Mouse (Mus musculus): ENCODE results near the gene Dyx1c1. TPM values are rescaled to one million over a fixed set of nuclear protein-coding genes. Genes with fewer than 3 reads are reported as not detected.

Gene Dyx1c1
- polyA plus RNA-seq, 1 experiment from 2014 or later, result 1.5 TPM

DNA sequence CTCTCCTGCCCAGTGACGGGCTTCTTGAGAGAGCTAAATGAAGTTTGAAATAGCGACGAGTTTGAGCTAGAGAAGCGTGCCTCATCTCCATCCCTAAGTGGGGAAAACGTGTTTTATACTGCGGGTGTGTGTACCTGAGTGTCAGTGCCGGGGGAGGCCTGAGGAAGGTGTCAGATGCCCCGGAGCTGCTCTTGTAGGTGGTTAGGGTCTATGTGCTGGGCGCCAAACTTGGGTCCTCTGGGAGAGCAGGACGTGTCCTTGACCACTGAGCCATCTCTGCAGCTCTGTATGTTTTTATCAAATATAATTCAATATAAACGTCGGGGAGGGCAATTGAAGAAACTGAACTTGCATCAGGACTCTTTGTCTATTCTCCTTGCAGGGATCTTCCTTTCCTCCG is 14.3 kb upstream of the Dyx1c1 start:
- Histone ChIP-seq H3K4me3 (no peak overlapping the region), H3K27ac (no peak overlapping the region), H3K4me1 (no peaks in the 10 kb centered on the region), H3K9ac (no peak overlapping the region), H3K27me3 (no peaks in the 10 kb centered on the region), H3K4me2 (replicated peaks) (no peak overlapping the region), H3K36me3 (peaks cover 35% of the 10 kb centered on the region), H3K9me3 (no peaks in the 10 kb centered on the region)
- no peak for ATAC-seq (ENCODE audit: insufficient number of reproducible peaks, insufficient read depth, low FRiP score, low TSS enrichment)
- 93% methylated on average over 13 of the region's 13 CpGs for WGBS

DNA sequence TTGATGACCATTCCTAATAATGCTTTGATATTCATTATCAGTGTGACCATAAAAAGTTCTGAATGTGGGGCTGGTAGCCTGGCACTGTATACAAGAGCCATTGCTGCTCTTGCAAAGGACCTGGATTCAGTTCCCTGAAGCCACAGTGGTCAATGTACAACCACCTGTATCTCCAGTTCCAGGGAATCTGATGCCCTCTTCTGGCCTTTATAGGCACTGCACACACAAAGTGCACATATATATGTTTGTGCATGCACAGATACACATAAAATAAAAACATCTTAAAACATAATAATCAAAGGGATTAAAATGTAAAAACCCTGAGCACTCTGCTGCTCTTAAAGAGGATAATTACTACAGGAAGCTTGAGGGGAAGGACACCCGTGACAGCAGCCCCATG is 11.6 kb upstream of the Dyx1c1 start:
- no peak overlapping the region for H3K4me2 ChIP-seq (replicated peaks)
- peaks cover 35% of the 10 kb centered on the region for H3K36me3 ChIP-seq
- H3K9ac ChIP-seq, result no peak overlapping the region
- H3K4me3 ChIP-seq, result no peak overlapping the region
- H3K4me1 ChIP-seq, result no peaks in the 10 kb centered on the region
- H3K27me3 ChIP-seq, result no peaks in the 10 kb centered on the region
- H3K9me3 ChIP-seq, result no peaks in the 10 kb centered on the region
- WGBS, result 100% methylated on average over 1 of the region's 1 CpGs
- no peak overlapping the region for H3K27ac ChIP-seq
- ATAC-seq (ENCODE audit: insufficient number of reproducible peaks, insufficient read depth, low FRiP score, low TSS enrichment), result no peak

DNA sequence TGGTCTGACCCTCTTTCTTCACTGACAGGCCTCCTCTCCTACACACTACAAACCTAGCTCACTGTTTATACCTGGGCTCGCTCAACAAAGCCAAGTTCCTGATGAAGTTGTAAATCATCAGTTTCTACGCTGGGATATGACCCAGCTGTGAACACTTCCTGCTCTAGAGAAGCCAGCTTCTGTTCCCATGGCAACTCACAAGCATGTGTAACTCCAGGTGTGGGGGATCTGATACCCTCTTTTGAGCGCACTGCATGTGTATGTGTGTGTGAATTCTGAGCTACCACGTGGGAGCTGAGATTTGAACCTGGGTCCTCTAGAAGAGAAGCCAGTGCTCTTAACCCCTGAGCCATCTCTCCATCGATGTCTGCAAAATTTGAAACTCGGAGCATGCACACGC is 9.0 kb upstream of the Dyx1c1 start:
- H3K36me3 ChIP-seq, result peaks cover 28% of the 10 kb centered on the region
- H3K27me3 ChIP-seq, result no peaks in the 10 kb centered on the region
- no peaks in the 10 kb centered on the region for H3K9me3 ChIP-seq
- H3K27ac ChIP-seq, result no peak overlapping the region
- no peaks in the 10 kb centered on the region for H3K4me1 ChIP-seq
- no peak overlapping the region for H3K4me2 ChIP-seq (replicated peaks)
- H3K4me3 ChIP-seq, result no peak overlapping the region
- 69% methylated on average over 7 of the region's 7 CpGs for whole genome bisulfite sequencing
- no peak for ATAC-seq (ENCODE audit: insufficient number of reproducible peaks, insufficient read depth, low FRiP score, low TSS enrichment)
- H3K9ac ChIP-seq, result no peak overlapping the region

DNA sequence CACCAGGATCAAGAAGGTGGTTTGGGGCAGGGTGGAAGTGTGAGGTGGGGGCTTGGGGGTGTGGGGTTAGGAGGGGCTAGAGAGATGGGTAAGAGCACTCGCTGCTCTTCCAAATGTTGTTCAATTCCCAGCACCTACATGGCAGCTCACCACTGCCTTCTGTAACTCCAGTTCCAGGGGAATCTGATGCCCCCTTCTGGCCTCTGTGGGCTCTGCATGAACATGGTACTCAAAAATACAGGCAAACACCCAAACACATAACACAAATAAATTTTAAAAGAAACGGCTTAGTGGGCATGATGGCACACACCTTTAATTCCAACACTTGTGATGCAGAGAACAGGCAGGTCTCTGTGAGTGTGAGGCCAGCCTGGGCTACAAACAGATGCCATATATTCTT is 3.8 kb upstream of the Dyx1c1 start:
- no peak overlapping the region for H3K4me2 ChIP-seq (replicated peaks)
- no peaks in the 10 kb centered on the region for H3K4me1 ChIP-seq
- no peaks in the 10 kb centered on the region for H3K27me3 ChIP-seq
- H3K36me3 ChIP-seq, result no peaks in the 10 kb centered on the region
- no peak overlapping the region for H3K9ac ChIP-seq
- H3K4me3 ChIP-seq, result no peak overlapping the region
- no peak for ATAC-seq (ENCODE audit: insufficient number of reproducible peaks, insufficient read depth, low FRiP score, low TSS enrichment)
- H3K27ac ChIP-seq, result no peak overlapping the region
- WGBS, result 50% methylated on average over 2 of the region's 2 CpGs
- H3K9me3 ChIP-seq, result no peaks in the 10 kb centered on the region

DNA sequence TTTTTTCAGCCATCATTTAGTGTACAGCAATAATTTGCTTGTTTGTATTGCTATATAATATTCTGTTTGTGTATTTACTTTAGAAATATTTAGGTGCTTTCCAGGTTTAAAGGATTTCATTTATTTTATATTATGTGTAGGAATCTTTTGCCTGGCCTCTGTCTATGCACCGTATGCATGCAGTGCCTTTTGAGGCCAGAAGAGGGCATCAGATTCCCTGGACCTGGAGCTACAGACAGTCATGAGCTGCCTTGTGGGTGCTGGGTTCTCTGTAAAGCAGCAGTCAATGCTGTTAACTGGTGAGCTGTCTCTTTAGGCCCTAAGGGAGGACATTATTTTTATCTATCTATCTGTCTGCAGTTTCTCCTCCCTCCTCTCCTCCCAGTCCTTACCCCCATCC is 3.0 kb upstream of the Dyx1c1 start:
- Histone ChIP-seq H3K27me3 (no peaks in the 10 kb centered on the region), H3K4me2 (replicated peaks) (no peak overlapping the region), H3K4me3 (no peak overlapping the region), H3K4me1 (no peaks in the 10 kb centered on the region), H3K27ac (no peak overlapping the region), H3K9me3 (no peaks in the 10 kb centered on the region), H3K9ac (no peak overlapping the region), H3K36me3 (no peaks in the 10 kb centered on the region)
- WGBS, result 21% methylated on average over 1 of the region's 1 CpGs
- no peak; the same call in 1 of the 2 replicates for ATAC-seq (ENCODE audit: insufficient number of reproducible peaks, insufficient read depth, low FRiP score, low TSS enrichment)

DNA sequence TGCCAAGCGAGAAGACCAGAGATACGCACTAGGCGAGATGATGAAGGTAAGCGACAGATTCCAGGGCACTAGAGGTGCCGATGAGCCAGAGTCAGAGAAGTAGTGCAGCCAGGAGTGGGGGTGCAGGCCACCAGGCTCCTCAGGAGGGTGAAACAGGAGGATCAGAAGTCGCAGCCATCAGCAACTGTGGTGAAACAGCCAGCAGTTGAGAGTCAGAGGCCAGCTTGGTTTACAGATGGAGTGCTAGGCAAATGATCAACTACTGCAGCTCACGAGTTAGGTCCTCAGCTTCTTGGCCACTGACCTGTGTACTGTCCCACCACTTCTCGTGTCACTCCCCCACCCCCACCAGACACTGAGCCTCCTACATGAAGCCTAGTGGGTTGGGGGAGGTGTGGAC is 2.8 kb downstream of the Dyx1c1 start:
- Histone ChIP-seq H3K9ac (no peak overlapping the region), H3K9me3 (no peaks in the 10 kb centered on the region)

DNA sequence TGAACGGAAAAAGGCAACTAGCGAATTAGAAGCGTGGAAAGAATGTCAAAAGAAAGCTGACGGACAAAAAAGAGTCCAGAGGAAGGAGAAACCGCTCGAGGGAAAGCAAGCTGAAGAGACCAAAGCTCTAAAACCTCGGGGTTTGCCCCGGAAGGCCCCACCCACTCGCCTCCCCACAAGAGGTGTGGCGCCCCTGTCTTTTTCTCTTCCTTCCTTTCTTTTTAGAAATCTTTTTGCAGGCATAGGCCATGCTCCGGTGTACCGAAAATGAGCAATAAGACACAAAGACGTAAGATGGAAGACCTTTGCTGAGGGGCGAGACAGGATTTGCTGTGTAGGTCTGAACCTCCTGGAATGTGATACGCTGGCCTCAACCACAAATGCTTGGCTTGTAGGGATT is 3.4 kb downstream of the Dyx1c1 start:
- no peak for ATAC-seq (ENCODE audit: insufficient number of reproducible peaks, insufficient read depth, low FRiP score, low TSS enrichment)
- Histone ChIP-seq H3K4me1 (no peaks in the 10 kb centered on the region), H3K27ac (no peak overlapping the region), H3K27me3 (no peaks in the 10 kb centered on the region), H3K4me2 (replicated peaks) (no peak overlapping the region), H3K36me3 (no peaks in the 10 kb centered on the region), H3K4me3 (no peak overlapping the region), H3K9me3 (no peaks in the 10 kb centered on the region), H3K9ac (no peak overlapping the region)
- WGBS, result 75% methylated on average over 15 of the region's 15 CpGs

More for the DNA sequence above, 2.8 kb downstream of the Dyx1c1 start:
- Histone ChIP-seq H3K27ac (no peak overlapping the region), H3K27me3 (no peaks in the 10 kb centered on the region), H3K4me1 (no peaks in the 10 kb centered on the region), H3K36me3 (no peaks in the 10 kb centered on the region), H3K4me2 (replicated peaks) (no peak overlapping the region), H3K4me3 (no peak overlapping the region)
- ATAC-seq (ENCODE audit: insufficient number of reproducible peaks, insufficient read depth, low FRiP score, low TSS enrichment), result no peak
- WGBS, result 70% methylated on average over 8 of the region's 8 CpGs

DNA sequence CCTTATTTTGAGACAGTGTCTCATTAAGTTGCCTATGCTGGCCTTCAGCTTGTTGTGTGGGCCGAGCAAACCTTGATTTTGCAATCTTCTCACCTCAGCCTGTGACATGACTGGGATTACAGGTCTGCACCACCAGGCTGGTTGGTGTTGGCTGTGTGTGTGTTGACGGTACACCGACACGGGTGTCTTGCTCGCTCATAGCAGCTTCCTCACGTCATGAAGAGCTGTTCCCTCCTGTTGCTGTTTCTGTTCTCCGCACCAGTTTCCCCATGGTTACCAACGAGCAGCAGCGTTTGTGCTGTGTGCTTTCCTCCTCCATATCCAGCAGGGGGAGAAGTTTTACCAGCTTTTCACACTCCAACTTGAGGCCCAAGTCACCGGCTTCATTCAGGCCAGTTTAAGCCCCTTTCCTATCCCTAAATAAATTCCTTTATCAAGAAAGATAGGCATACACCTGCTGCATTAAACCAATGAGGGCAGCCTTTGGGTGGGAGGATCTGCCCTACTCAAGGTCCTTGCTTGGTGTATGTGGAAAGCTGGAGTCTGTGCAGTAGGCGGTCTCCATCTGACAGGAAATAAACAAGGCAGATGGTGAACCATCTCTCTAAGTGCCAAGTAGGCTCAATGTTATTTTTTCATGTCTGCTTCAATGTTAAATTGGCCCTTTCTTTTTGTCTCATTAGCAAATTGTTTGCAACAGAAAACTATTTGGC is 9.9 kb downstream of the Dyx1c1 start:
- no peak for ATAC-seq (ENCODE audit: insufficient number of reproducible peaks, insufficient read depth, low FRiP score, low TSS enrichment)
- H3K9me3 ChIP-seq, result no peaks in the 10 kb centered on the region
- no peaks in the 10 kb centered on the region for H3K27me3 ChIP-seq
- no peak overlapping the region for H3K4me2 ChIP-seq (replicated peaks)
- WGBS, result 31% methylated on average over 11 of the region's 11 CpGs
- H3K9ac ChIP-seq, result no peak overlapping the region
- H3K27ac ChIP-seq, result no peak overlapping the region
- no peaks in the 10 kb centered on the region for H3K4me1 ChIP-seq
- no peaks in the 10 kb centered on the region for H3K36me3 ChIP-seq
- H3K4me3 ChIP-seq, result no peak overlapping the region

DNA sequence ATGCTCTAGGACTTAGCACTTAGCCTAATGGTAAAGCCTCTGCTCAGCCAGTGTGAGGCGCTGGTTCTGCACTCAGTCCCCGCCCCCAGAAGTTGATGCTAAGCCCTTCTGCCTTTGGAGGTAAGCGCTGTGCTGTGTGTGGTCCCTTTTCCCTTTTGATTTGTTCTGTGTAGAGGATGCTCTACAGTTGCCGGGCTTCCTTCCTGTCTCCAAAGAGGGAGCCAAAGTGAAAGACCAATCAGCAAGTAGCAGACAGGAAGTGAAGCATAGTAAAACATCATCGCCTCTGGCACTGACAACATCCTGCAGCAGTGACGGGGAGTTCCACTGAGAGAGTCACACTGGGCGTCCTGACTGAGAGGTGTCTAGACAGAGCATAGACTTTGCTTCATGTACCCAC is 11.3 kb downstream of the Dyx1c1 start:
- H3K4me1 ChIP-seq, result no peaks in the 10 kb centered on the region
- H3K36me3 ChIP-seq, result no peaks in the 10 kb centered on the region
- H3K4me2 ChIP-seq (replicated peaks), result no peak overlapping the region
- no peak overlapping the region for H3K4me3 ChIP-seq
- no peak overlapping the region for H3K27ac ChIP-seq
- WGBS, result 58% methylated on average over 7 of the region's 7 CpGs
- no peak overlapping the region for H3K9ac ChIP-seq
- H3K9me3 ChIP-seq, result no peaks in the 10 kb centered on the region
- ATAC-seq (ENCODE audit: insufficient number of reproducible peaks, insufficient read depth, low FRiP score, low TSS enrichment), result no peak
- H3K27me3 ChIP-seq, result no peaks in the 10 kb centered on the region

DNA sequence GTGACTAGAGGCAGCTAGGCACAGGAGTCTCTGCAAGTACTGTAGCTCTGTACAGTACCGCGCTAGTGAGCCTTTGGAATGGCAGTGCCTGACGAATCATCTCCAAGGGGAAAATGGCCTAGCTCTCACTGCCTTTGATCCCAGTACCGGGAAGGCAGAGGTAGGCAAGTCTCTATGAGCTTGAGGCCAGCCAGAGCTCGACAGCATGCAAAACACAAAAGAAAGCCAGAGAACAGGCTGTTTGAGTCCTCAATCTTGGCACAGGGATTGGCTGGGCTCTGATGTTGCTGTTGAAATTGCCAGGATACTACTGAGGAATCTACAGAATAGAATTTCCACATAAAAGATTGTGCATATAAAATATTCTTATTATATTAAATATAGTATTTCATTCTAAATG is 13.8 kb downstream of the Dyx1c1 start:
- H3K27ac ChIP-seq, result no peak overlapping the region
- H3K4me2 ChIP-seq (replicated peaks), result no peak overlapping the region
- no peak overlapping the region for H3K9ac ChIP-seq
- ATAC-seq (ENCODE audit: insufficient number of reproducible peaks, insufficient read depth, low FRiP score, low TSS enrichment), result no peak
- 85% methylated on average over 5 of the region's 5 CpGs for WGBS
- no peaks in the 10 kb centered on the region for H3K4me1 ChIP-seq
- no peaks in the 10 kb centered on the region for H3K27me3 ChIP-seq
- H3K36me3 ChIP-seq, result no peaks in the 10 kb centered on the region
- no peak overlapping the region for H3K4me3 ChIP-seq
- no peaks in the 10 kb centered on the region for H3K9me3 ChIP-seq

DNA sequence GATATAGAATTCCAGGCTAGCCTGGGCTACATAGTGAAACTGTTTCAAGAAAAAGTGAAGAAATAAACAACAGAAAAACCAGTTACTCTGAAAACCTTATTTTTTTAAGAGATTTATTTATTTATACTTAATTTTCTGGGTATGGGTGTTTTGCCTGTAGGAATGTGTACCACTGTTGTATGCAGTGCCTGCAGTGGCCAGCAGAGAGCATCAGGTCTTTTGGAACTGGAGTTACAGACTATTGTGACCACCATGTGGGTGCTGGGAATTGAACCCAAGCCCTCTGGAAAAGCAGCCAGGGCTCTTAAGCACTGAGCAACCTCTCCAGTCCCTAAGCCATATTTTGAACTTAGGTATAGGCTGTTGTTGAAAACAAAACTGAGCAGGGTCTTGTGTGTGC is 14.4 kb downstream of the Dyx1c1 start:
- H3K36me3 ChIP-seq, result no peaks in the 10 kb centered on the region
- no peak overlapping the region for H3K4me3 ChIP-seq
- no peaks in the 10 kb centered on the region for H3K27me3 ChIP-seq
- ATAC-seq (ENCODE audit: insufficient number of reproducible peaks, insufficient read depth, low FRiP score, low TSS enrichment), result no peak
- H3K27ac ChIP-seq, result no peak overlapping the region
- no peak overlapping the region for H3K9ac ChIP-seq
- H3K4me1 ChIP-seq, result no peaks in the 10 kb centered on the region
- no peaks in the 10 kb centered on the region for H3K9me3 ChIP-seq
- no peak overlapping the region for H3K4me2 ChIP-seq (replicated peaks)

DNA sequence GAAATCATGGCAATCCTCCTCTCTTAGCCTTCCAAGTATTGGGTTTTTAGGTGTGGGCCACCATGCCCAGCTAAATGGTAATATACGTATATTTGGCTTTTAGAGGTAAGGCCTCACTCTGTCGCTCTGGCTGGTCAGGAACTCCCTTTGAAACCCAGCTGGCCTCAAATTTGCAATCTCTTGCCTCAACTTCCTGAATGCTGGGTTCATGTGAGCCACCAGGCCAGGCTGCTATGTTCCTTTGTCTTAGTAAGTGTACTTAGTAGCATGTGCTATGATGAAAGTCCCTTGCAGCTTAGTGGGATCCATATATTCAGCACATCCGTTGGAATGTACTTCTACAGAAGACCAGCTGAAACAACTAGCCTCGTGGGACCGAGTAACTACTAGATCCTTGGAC is 16.1 kb downstream of the Dyx1c1 start:
- no peaks in the 10 kb centered on the region for H3K9me3 ChIP-seq
- WGBS, result 89% methylated on average over 5 of the region's 5 CpGs
- no peak for ATAC-seq (ENCODE audit: insufficient number of reproducible peaks, insufficient read depth, low FRiP score, low TSS enrichment)

DNA sequence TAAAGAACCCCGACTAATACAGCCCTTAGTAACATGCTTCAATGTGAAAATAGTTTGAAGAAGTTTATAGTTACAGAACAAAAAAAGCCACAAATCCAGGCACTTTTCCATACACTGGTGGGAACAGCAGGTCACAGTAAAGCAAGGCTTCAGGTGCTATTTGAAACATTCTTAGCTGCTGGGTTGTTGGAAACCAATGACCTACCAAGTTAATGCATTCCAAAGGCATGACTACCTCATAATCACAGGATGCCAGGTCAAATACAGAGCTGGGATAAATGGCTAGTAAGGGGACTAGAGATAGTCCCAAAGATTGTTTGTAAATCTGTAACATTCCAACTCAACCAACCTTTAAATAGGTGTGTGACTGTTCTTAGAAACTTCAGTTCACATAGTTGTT is 16.7 kb downstream of the Dyx1c1 start:
- no peaks in the 10 kb centered on the region for H3K36me3 ChIP-seq
- ATAC-seq (ENCODE audit: insufficient number of reproducible peaks, insufficient read depth, low FRiP score, low TSS enrichment), result no peak
- H3K9me3 ChIP-seq, result no peaks in the 10 kb centered on the region
- H3K4me3 ChIP-seq, result no peak overlapping the region
- H3K9ac ChIP-seq, result no peak overlapping the region
- 91% methylated on average over 1 of the region's 1 CpGs for WGBS
- no peaks in the 10 kb centered on the region for H3K4me1 ChIP-seq
- no peaks in the 10 kb centered on the region for H3K27me3 ChIP-seq
- no peak overlapping the region for H3K4me2 ChIP-seq (replicated peaks)
- H3K27ac ChIP-seq, result no peak overlapping the region

More for the DNA sequence above, 16.1 kb downstream of the Dyx1c1 start:
- no peaks in the 10 kb centered on the region for H3K27me3 ChIP-seq
- no peaks in the 10 kb centered on the region for H3K4me1 ChIP-seq
- H3K27ac ChIP-seq, result no peak overlapping the region
- H3K36me3 ChIP-seq, result no peaks in the 10 kb centered on the region
- H3K9ac ChIP-seq, result no peak overlapping the region
- H3K4me3 ChIP-seq, result no peak overlapping the region
- no peak overlapping the region for H3K4me2 ChIP-seq (replicated peaks)
